Mouse (Mus musculus): ENCODE data around the gene Klk11. TPM values are rescaled to one million over a fixed set of nuclear protein-coding genes. Genes with fewer than 3 reads are reported as not detected.

Klk11 gene
- under 1 TPM in 1 of 2 experiments, not detected in 1; 0.29 TPM for polyA plus RNA-seq (2017; shearing (Covaris generic))

GRCm38 (mm10) chr7:43774364-43774763, at the start of gene Klk11:
TSS of gene Klk11 (plus strand) at chr7:43774604.

DNA sequence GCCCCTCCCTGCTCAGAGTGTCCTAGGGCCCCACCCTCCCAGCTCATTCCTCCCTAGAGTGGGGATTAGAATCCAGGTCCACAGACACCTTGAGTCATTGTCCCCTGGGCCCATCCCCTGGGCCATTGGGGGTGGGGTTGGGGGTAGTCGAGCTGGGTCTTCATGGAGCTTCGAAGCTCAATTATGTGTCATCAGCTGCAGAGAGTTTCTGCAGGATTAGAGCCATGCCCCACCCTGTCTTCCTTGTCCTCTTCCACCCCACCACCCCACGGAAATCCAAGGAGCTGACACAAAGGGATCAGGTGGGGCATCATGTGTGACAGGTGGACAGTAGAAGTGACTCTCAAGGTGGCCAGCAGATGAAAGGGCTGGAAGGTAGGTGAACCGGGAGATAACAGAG, 5.8 kb upstream of the Klk11 start, which contains the start of gene Klk12:
TSS of gene Klk12 (plus strand) at position 301 of the 400 bp plus-strand sequence.

GRCm38 (mm10) chr7:43780746-43781145, 6.3 kb downstream of the Klk11 start, which contains the start of gene Klk10:
TSS of gene Klk10 (plus strand) at chr7:43781035.

GRCm38 (mm10) chr7:43791591-43791990, 17.2 kb downstream of the Klk11 start, which contains the start of gene Klk9:
TSS of gene Klk9 (plus strand) at chr7:43791891.

DNA sequence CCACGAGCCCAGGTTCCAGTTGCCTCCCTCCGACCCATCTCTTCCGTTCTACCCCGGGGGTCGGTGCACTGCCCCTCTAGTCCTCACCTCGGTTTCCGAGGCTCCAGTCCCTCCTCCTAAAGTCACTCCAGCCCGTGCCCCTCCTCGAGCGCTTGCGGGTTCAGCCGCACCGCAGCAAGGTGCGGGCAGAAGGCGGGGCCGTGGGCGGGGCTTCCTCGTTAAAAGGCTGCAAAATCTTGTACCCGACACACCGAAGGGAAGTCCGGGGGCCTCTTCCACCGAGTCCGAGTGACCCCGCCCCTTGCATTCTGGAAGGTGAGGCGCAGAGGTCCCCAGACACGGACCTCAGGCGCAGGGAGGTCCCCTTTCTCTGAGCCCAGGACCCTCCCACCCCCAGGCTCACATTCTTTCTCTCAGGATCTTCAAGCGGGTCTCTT, 22.9 kb downstream of the Klk11 start, which contains the start of gene Klk8:
TSS of gene Klk8 (plus strand) at position 245 of the 437 bp plus-strand sequence.

DNA sequence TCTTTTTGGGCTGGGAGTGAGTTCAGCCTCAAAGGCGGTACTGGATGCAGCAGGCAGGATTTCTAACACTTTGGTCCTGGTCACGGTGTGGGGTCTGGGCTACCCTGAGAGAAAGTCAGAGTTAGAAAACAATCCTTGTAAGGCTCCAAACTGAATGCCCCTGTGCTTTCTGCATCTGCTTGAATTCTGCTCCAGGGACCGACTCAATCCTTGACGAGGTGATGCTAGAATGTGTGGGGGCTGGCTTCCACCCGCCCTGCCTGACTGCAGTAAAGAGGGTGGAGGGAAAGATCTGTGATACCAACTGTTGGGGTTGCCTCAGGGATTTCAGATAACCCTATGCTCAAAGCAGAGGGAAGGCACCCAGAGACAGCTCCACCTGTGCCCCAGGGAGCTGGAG, 36.6 kb downstream of the Klk11 start, which contains the start of gene Klk7:
TSS of gene Klk7 (plus strand) at position 301 of the 400 bp plus-strand sequence.

GRCm38 (mm10) chr7:43824199-43824598, 49.8 kb downstream of the Klk11 start, which contains the start of gene Klk6:
TSS of gene Klk6 (plus strand) at chr7:43824499.

Other genes with a start within 250 kb of the Klk11 start
- gene Cd33, start 230.2 kb upstream of the Klk11 start, polyA plus RNA-seq (2017; shearing (Covaris generic)) = not detected
- 1 to 10 TPM; 3.5 to 4.6 TPM for gene Zfp658, start 212.3 kb upstream of the Klk11 start, polyA plus RNA-seq (2017; shearing (Covaris generic))
- gene Zfp719, start 195.0 kb upstream of the Klk11 start, polyA plus RNA-seq (2017; shearing (Covaris generic)) = 10 to 100 TPM in 1 of 2 experiments, 1 to 10 TPM in 1; 8.5 to 10.1 TPM
- gene Zfp819, start 167.4 kb upstream of the Klk11 start, polyA plus RNA-seq (2017; shearing (Covaris generic)) = under 1 TPM in 1 of 2 experiments, not detected in 1; 0.07 TPM
- gene Ceacam18, start 139.9 kb upstream of the Klk11 start, polyA plus RNA-seq (2017; shearing (Covaris generic)) = not detected
- gene Siglece, start 114.4 kb upstream of the Klk11 start, polyA plus RNA-seq (2017; shearing (Covaris generic)) = under 1 TPM; 0.51 to 0.80 TPM
- gene Ctu1, start 102.6 kb upstream of the Klk11 start, polyA plus RNA-seq (2017; shearing (Covaris generic)) = 10 to 100 TPM in 1 of 2 experiments, 1 to 10 TPM in 1; 8.3 to 13.4 TPM
- gene Klk14, start 84.2 kb upstream of the Klk11 start, polyA plus RNA-seq (2017; shearing (Covaris generic)) = not detected
- gene Klk13, start 62.0 kb upstream of the Klk11 start, polyA plus RNA-seq (2017; shearing (Covaris generic)) = not detected
- gene Klk12, start 5.7 kb upstream of the Klk11 start, polyA plus RNA-seq (2017; shearing (Covaris generic)) = under 1 TPM in 1 of 2 experiments, not detected in 1; 0.18 TPM
- under 1 TPM in 1 of 2 experiments, not detected in 1; 0.25 TPM for gene Klk10, start 6.4 kb downstream of the Klk11 start, polyA plus RNA-seq (2017; shearing (Covaris generic))
- gene Klk9, start 17.3 kb downstream of the Klk11 start, polyA plus RNA-seq (2017; shearing (Covaris generic)) = 1 to 10 TPM in 1 of 2 experiments, under 1 TPM in 1; 0.61 to 1.0 TPM
- gene Klk8, start 23.0 kb downstream of the Klk11 start, polyA plus RNA-seq (2017; shearing (Covaris generic)) = 100 to 1,000 TPM; 133 to 264 TPM
- under 1 TPM; 0.29 to 0.38 TPM for gene Klk7, start 36.7 kb downstream of the Klk11 start, polyA plus RNA-seq (2017; shearing (Covaris generic))
- gene Klk6, start 49.9 kb downstream of the Klk11 start, polyA plus RNA-seq (2017; shearing (Covaris generic)) = under 1 TPM in 1 of 2 experiments, not detected in 1; 0.37 TPM
- not detected for gene Klk5, start 67.4 kb downstream of the Klk11 start, polyA plus RNA-seq (2017; shearing (Covaris generic))
- gene Klk4, start 106.6 kb downstream of the Klk11 start, polyA plus RNA-seq (2017; shearing (Covaris generic)) = not detected
- gene Klk15, start 159.1 kb downstream of the Klk11 start, polyA plus RNA-seq (2017; shearing (Covaris generic)) = 1 to 10 TPM in 1 of 2 experiments, not detected in 1; 1.6 TPM
- not detected for gene Klk1b8, start 176.1 kb downstream of the Klk11 start, polyA plus RNA-seq (2017; shearing (Covaris generic))
- gene Klk1b1, start 192.1 kb downstream of the Klk11 start, polyA plus RNA-seq (2017; shearing (Covaris generic)) = not detected
- gene Klk1b9, start 201.5 kb downstream of the Klk11 start, polyA plus RNA-seq (2017; shearing (Covaris generic)) = 1 to 10 TPM in 1 of 2 experiments, under 1 TPM in 1; 0.31 to 2.0 TPM
- not detected for gene Klk1b11, start 221.3 kb downstream of the Klk11 start, polyA plus RNA-seq (2017; shearing (Covaris generic))
- not detected for gene Klk1b26, start 237.6 kb downstream of the Klk11 start, polyA plus RNA-seq (2017; shearing (Covaris generic))

Measured in activated CD4-positive, CD25-positive, alpha-beta regulatory T cell (primary cell).